Mouse (Mus musculus) thymus, adult 2 months (tissue): ENCODE results near the gene Txk.

ENCODE experiments used
- CTCF ChIP-seq: fragments of 200-500 bp; IDR thresholded peaks from 2 replicates; pipeline ENCODE4 v1.5.1; 2012; ENCODE audit warnings: mild to moderate bottlenecking, control low read depth, low read length, moderate library complexity, borderline replicate concordance; ENCODE audit not compliant: control insufficient read depth, poor library complexity, insufficient read depth; ENCODE audit errors: extremely low read depth
- POLR2A ChIP-seq: fragments of 200-500 bp; IDR thresholded peaks from 2 replicates; pipeline ENCODE4 v1.6.1; 2012; ENCODE audit warnings: mild to moderate bottlenecking, low read length, control low read depth, moderate library complexity; ENCODE audit not compliant: control insufficient read depth, poor library complexity, insufficient read depth; ENCODE audit errors: extremely low read depth

GRCm38 (mm10) chr5:72648987-72649735 lies 103.4 kb downstream of the Txk start:
- TF ChIP-seq POLR2A (no peak), CTCF (no peak)
